Mouse (Mus musculus) cerebellum, adult 2 months (tissue): ENCODE data around the gene Pip5k1a.

Source experiments
- CTCF ChIP-seq: fragments of 200-500 bp; IDR thresholded peaks from 2 replicates; pipeline ENCODE4 v1.5.1; 2011; ENCODE audit warnings: low read depth, mild to moderate bottlenecking, control low read depth, low read length, moderate library complexity, borderline replicate concordance; ENCODE audit not compliant: insufficient read depth
- POLR2A ChIP-seq: fragments of 200-500 bp; IDR thresholded peaks from 2 replicates; pipeline ENCODE4 v1.6.1; 2011; ENCODE audit warnings: low read length, control low read depth, borderline replicate concordance; ENCODE audit not compliant: insufficient read depth

DNA sequence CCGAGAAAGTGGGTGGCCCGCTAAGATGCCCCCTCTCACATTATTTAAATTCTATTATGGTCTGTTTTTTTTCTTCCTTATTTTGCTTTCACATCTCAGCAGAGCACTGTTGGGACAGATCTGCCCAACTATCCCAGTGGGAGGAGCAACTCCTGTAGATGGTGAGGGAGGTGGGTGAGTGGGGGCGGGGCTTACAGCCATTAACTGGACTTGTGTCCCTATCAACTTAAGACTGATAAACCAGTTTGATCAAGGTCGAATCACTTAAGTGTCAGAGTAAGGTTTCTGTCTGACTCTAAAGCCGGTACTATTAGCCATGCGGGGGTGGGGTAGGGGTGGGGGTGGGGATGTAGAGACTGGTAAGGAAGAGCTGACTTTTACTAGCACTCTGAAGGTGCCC is 28.3 kb upstream of the Pip5k1a start:
- no peak for TF ChIP-seq CTCF
- no peak for TF ChIP-seq POLR2A
